Mouse (Mus musculus) lung, postnatal 0 days (tissue): ENCODE data around the gene Chit1.

ENCODE experiments used
- CTCF ChIP-seq: IDR thresholded peaks from 2 replicates; pipeline ENCODE4 v1.5.1; 2016; ENCODE audit warnings: antibody characterized with exemption, mild to moderate bottlenecking
- EP300 ChIP-seq: IDR thresholded peaks from 2 replicates; pipeline ENCODE4 v1.6.1; 2016; ENCODE audit warnings: antibody characterized with exemption, mild to moderate bottlenecking, control low read depth

GRCm38 (mm10) chr1:134064296-134064831 lies 46.7 kb upstream of the Chit1 start:
- TF ChIP-seq CTCF (no peak), EP300 (no peak)
